Mouse (Mus musculus) adrenal gland, adult 2 months (tissue): ENCODE results near the gene Rps3. TPM values are rescaled to one million over a fixed set of nuclear protein-coding genes. Genes with fewer than 3 reads are reported as not detected.

ENCODE experiments used
- DNase-seq: peaks from one replicate; pipeline ENCODE4 v3.0.0; 2021
- polyA plus RNA-seq: library from polyadenylated mRNA; depleted of rRNA; stranded (reverse); fragments of >200 nt; gene quantifications from 2 replicates; pipeline ENCODE4 v1.2.3, GENCODE M21; 2012
- total RNA-seq, 2 experiments: library from RNA; stranded (reverse); gene quantifications; 2 replicates each; pipeline ENCODE4 v1.2.3; 2021

The Rps3 gene
- total and polyA plus RNA-seq, 3 experiments: 95.4 to 589 (median 414) TPM

GRCm38 (mm10) chr7:99476558-99477114, 6.9 kb downstream of the Rps3 start:
- no peak for DNase-seq

GRCm38 (mm10) chr7:99475562-99475911, 8.0 kb downstream of the Rps3 start:
- no peak for DNase-seq

- no peak for DNase-seq
Measured at GRCm38 (mm10) chr7:99474836-99475561, 8.5 kb downstream of the Rps3 start.

- peak; percentile 74 for DNase-seq
Measured at GRCm38 (mm10) chr7:99473638-99474407, 9.7 kb downstream of the Rps3 start.

GRCm38 (mm10) chr7:99471578-99471977, 12.0 kb downstream of the Rps3 start:
- no peak for DNase-seq

GRCm38 (mm10) chr7:99469680-99470405, 13.7 kb downstream of the Rps3 start:
- no peak for DNase-seq

- DNase-seq: peak; percentile 77
Measured at GRCm38 (mm10) chr7:99468283-99469132, 15.0 kb downstream of the Rps3 start.

- peak; percentile 54 for DNase-seq
Measured at GRCm38 (mm10) chr7:99467916-99468282, 15.6 kb downstream of the Rps3 start.

- DNase-seq: no peak
Measured at GRCm38 (mm10) chr7:99465811-99466210, 17.7 kb downstream of the Rps3 start, which contains the start of gene Klhl35. Klhl35 (plus strand) TSS chr7:99466004.

GRCm38 (mm10) chr7:99463120-99463519, 20.4 kb downstream of the Rps3 start:
- no peak for DNase-seq

GRCm38 (mm10) chr7:99459888-99460652, 23.5 kb downstream of the Rps3 start:
- peak; percentile 49 for DNase-seq

- DNase-seq: no peak
Measured at GRCm38 (mm10) chr7:99458849-99459248, 24.7 kb downstream of the Rps3 start.

- DNase-seq: no peak
Measured at GRCm38 (mm10) chr7:99454044-99454443, 29.5 kb downstream of the Rps3 start.

- DNase-seq: no peak
Measured at GRCm38 (mm10) chr7:99452859-99453258, 30.7 kb downstream of the Rps3 start.

- peak; percentile 72 for DNase-seq
Measured at GRCm38 (mm10) chr7:99450703-99451102, 32.8 kb downstream of the Rps3 start.

- no peak for DNase-seq
Measured at GRCm38 (mm10) chr7:99449751-99450150, 33.8 kb downstream of the Rps3 start.

- DNase-seq: no peak
Measured at GRCm38 (mm10) chr7:99449063-99449462, 34.5 kb downstream of the Rps3 start.

GRCm38 (mm10) chr7:99448619-99449018, 34.9 kb downstream of the Rps3 start:
- DNase-seq: no peak

GRCm38 (mm10) chr7:99447323-99447722, 36.2 kb downstream of the Rps3 start:
- no peak for DNase-seq

GRCm38 (mm10) chr7:99445833-99446232, 37.7 kb downstream of the Rps3 start:
- DNase-seq: no peak

GRCm38 (mm10) chr7:99444012-99444411, 39.5 kb downstream of the Rps3 start:
- no peak for DNase-seq
